Mouse (Mus musculus): ENCODE results near the gene Zfp991.
"Not testable (repeated sequence)": the region's sequence is repeated elsewhere in the genome, so short reads cannot be mapped to it uniquely, and the experiment has no call there.

Zfp991 gene

GRCm38 (mm10) chr4:147181969-147182705, 50.3 kb downstream of the Zfp991 start:
- not testable (repeated sequence) for DNase-seq (ENCODE audit: low spot score in 2 of 2)

DNA sequence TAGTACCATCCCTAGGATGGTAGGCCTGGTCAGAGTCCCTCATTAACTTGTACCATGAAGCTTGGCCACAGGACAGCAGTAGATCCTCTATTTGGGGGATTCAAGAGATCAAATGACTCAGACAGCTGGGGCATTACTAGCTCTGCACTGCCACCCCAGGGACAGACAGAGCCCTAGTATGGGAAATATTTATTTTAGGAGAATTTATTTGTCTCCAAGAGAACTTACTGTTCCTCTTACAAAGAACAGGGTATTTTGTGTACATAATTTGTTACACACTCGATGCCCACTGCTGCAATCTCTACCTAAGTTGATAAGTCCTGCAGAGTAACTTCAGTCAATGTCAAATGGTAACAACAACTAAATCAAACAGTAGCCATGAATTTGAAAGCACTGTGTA, 55.0 kb downstream of the Zfp991 start:
- DNase-seq (ENCODE audit: low spot score in 2 of 2), result not testable (repeated sequence)

- peak in 1 of 2 experiments; percentile 62 for DNase-seq (ENCODE audit: low spot score in 2 of 2)
These were observed 55.6 kb downstream of the Zfp991 start for GRCm38 (mm10) chr4:147187283-147187965.

DNA sequence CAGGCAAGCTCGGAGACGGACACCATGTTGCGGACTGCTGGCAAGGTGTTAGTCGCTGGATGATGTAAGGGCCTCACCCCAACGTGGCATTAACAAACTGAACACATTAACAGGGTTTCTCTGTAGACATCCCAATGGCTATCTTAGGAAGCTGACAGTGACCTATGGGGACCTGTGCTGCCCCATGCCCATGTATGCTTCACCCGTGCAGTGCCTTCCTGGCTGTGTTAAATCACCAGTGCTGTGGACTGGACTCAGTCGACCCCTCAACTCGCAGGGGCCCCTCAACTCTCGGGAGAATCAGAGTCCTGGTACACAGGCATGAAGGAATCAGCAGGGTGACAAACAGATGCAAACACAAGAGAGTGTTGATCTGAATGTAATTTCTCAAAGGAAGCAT, 63.3 kb downstream of the Zfp991 start:
- peak in 1 of 2 experiments; percentile 18 for DNase-seq (ENCODE audit: low spot score in 2 of 2)

DNA sequence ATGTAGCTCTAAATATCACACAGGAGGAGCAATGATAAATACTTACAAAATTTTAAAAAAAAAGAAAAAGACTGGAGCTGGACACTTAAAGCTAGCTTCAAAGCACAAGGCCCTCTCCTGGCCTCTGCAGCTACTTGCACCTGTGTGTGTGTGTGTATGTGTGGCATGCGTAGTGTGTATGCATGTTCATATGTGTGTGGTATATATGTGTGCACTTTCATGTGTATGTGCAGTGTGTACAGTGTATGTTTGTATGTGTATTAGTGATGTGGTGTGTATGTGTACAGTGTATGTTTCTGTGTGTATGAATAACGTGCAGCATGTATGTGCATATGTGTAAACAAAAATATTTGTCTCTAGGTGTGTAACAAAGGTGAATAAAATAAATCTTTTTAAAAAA, 65.4 kb downstream of the Zfp991 start:
- DNase-seq (ENCODE audit: low spot score in 2 of 2), result not testable (repeated sequence)

- DNase-seq (ENCODE audit: low spot score in 2 of 2), result not testable (repeated sequence)
These were observed 67.4 kb downstream of the Zfp991 start for GRCm38 (mm10) chr4:147199055-147199750.

DNA sequence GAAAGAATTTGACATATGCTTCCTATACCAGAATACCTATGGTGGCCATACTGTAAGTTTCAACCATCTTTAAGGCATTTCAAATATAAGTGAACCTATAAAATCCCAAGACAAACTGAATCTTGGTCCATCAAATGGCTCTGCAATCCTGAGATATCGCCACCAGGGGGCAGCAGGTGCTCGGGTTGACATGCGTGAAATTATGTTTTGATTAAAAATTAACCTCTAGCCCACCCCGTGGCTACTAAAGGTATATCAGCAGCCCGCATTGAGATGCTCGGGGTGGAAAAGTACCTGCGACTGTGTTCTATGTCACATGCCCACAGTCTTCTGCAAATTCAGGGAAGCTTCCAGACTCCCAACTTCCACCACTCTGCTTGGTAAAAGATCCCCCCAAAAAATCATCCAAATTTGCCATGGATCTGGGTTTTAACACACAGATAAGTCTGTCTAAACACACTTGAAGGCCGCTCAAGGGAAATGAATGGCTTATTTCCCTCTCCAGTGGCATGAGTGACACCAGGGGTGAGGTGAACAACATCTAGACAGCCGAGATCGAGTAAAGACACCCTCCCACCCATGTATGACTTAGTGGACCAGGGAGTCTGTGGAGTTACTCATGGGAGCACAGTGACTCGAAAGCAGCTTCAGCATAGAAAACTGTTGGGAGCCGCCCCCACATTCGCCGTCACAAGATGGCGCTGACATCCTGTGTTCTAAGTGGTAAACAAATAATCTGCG, 70.3 kb downstream of the Zfp991 start:
- DNase-seq (ENCODE audit: low spot score in 2 of 2), result not testable (repeated sequence)

DNA sequence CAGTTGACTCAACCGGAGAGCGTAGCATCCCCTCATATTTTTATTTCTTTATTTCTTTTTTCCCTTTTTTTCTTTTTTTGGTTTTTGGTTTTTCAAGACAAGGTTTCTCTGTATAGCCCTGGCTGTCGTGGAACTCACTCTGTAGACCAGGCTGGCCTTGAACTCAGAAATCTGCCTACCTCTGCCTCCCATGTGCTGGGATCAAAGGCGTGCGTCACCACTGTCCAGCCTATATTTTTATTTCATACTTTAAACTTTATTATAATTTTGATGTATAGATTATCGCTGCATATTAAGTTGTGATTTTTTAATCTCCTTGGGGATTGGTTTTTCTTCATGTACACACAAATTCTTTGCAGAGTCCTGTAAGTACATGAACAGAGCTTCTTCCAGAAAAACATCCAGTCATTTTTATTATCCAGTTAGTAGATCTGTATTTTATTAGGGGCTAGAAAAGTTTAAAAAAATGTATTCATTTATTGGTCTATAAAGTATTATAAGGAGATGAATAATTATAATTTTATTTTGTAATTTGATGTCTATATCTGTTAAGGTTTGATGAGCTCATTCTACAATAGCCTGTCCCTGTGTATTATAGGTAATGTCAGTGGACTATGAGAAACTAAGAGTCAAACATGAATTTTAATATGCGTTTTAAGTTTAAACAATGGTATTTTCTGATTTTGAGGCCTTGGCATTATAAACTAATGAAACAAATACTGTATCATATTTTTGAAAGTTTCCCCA, 80.5 kb downstream of the Zfp991 start:
- not testable (repeated sequence) for DNase-seq (ENCODE audit: low spot score in 2 of 2)

- DNase-seq (ENCODE audit: low spot score in 2 of 2), result not testable (repeated sequence)
These were observed 82.4 kb downstream of the Zfp991 start for GRCm38 (mm10) chr4:147214233-147214632.

- DNase-seq (ENCODE audit: low spot score in 2 of 2), result not testable (repeated sequence)
These were observed 85.8 kb downstream of the Zfp991 start for GRCm38 (mm10) chr4:147217676-147218075.

DNA sequence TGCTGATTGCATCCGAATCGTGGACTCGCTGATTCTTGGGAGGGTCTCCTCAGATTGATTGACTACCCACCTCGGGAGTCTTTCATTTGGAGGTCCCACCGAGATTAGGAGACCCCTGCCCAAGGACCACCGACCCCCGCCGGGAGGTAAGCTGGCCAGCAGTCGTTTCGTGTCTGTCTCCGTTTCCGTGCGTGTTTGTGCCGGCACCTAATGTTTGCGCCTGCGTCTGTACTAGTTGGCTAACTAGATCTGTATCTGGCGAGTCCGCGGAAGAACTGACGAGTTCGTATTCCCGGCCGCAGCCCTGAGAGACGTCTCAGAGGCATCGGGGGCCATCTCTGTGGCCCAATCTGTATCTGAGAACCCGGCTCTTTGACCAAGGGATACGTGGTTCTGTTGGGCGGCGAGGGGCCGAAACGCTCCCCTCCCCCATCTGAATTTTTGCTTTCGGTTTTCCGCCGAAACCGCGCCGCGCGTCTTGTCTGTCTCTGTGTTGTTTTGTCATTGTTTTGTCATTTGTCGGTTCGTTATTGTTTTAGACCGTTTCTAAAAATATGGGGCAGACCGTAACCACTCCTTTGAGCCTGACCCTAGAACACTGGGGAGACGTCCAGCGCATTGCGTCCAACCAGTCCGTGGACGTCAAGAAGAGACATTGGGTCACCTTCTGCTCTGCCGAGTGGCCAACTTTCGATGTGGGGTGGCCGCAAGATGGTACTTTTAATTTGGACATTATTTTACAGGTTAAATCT, 87.7 kb downstream of the Zfp991 start:
- DNase-seq (ENCODE audit: low spot score in 2 of 2), result not testable (repeated sequence)

GRCm38 (mm10) chr4:147220226-147220625, 88.4 kb downstream of the Zfp991 start:
- not testable (repeated sequence) for DNase-seq (ENCODE audit: low spot score in 2 of 2)

DNA sequence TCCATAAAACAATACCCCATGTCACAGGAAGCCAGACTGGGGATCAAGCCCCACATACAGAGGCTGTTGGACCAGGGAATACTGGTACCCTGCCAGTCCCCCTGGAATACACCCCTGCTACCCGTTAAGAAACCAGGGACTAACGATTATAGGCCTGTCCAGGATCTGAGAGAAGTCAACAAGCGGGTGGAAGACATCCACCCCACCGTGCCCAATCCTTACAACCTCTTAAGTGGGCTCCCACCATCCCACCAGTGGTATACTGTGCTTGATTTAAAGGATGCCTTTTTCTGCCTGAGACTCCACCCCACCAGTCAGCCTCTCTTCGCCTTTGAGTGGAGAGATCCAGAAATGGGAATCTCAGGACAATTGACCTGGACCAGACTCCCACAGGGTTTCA, 90.2 kb downstream of the Zfp991 start:
- DNase-seq (ENCODE audit: low spot score in 2 of 2), result peak; percentile 39 to 76

GRCm38 (mm10) chr4:147223778-147224435, 92.1 kb downstream of the Zfp991 start:
- DNase-seq (ENCODE audit: low spot score in 2 of 2), result peak; percentile 49 to 68

DNA sequence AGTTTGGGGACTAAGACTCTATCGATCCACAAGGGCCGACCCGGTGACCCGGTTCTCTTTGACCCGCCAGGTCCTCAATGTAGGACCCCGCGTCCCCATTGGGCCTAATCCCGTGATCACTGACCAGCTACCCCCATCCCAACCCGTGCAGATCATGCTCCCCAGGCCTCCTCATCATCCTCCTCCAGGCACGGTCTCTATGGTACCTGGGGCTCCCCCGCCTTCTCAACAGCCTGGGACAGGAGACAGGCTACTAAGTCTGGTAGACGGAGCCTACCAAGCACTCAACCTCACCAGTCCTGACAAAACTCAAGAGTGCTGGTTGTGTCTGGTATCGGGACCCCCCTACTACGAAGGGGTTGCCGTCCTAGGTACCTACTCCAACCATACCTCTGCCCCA, 93.8 kb downstream of the Zfp991 start:
- not testable (repeated sequence) for DNase-seq (ENCODE audit: low spot score in 2 of 2)

- DNase-seq (ENCODE audit: low spot score in 2 of 2), result not testable (repeated sequence)
These were observed 98.2 kb downstream of the Zfp991 start for GRCm38 (mm10) chr4:147230026-147230425.
